Mouse (Mus musculus): ENCODE results near the gene Npcd.

- TF ChIP-seq CTCF (IDR thresholded peaks at IDR 0.05; ENCODE audit: low read depth) (no peak), EP300 (optimal IDR thresholded peaks at IDR 0.05) (no peak)
Observed at GRCm38 (mm10) chr15:79801646-79802045, 32.4 kb downstream of the Npcd start.

Measured in stomach, postnatal 0 days (tissue).